Mouse (Mus musculus) heart, adult 11 months (tissue): ENCODE results near the gene Adra2c.

Source experiments
- DNase-seq: peaks from one replicate; pipeline ENCODE4 v3.0.0; 2022

Adra2c gene

DNA sequence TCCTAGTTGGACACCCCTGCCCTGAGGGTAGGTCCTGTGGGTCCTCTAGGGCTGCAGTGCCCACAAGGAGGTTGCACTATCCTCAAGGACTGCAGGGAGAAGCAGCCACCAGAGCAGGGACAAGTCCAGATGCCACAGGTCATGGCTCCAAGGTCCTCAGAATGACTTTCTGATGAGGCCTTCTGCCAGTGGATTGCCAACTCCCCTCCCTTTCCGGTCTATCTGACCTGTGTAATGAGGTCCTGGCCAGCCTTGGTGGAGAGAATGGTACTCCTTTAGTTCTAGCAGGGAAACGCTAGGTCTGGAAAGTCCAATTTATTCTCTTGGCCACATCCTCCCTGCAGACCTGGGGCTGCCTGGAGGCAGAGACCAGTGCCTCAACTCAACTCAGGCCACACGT, at the start of gene Adra2c:
Adra2c (plus strand) TSS at position 301 of the 400 bp plus-strand sequence.
- DNase-seq = no peak

DNA sequence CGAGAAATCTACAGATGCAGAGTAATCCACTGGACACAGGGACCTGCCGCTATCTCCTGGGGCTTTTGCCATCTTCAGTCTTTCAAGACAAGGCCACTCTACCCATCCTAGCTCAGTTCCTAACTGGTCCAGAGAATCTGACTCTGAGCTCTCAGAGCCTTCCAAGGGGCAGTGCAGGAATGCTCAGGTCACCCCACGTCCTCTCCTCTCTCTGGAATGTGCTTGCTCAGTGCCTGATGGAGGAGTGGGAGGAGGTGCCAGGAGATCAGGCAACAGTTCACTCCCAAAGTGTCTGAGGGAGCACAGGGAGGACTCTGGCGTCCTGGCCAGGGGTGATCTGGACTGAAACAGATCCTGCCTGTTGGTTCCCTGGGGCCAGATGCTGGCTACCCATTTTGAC, 45.0 kb upstream of the Adra2c start:
- no peak for DNase-seq

DNA sequence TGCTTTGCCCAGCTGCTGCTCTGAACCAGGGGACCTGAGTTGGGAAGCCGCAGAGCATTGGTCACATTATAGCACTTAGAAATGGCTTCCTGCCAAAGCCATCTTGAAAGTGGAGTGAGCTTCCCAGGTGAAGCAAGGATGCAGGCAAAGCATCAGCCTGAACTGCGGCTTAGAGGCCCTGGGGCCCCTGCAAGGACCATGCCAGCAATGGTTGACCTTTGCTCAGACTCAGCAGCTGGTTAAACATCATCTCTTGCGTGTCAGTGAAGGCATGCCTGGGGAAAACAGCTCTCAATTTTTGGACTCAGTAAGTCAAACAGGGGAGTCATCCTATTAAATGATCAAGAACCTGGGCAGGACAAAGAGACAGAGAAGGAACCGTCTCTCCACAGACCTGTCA, 40.4 kb upstream of the Adra2c start:
- no peak for DNase-seq

DNA sequence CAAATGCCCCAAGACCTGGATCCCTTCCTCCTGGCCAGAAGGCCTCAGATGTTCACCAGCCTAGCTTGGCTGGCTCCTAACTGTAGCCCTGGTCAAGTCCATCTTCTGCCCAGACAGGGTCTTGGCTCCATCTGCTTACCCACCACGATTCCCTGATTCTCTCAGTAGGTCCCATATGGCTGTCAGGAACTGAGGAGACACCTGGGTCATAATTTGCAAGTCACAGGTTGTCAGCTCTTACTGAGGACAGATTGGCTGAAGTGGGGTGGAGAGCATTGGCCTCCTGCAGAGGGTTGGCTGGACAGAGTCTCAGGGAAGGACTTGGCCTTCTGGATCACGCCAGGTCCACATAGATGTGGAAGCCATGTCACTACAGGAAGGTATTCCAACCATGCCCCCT, 39.5 kb upstream of the Adra2c start:
- no peak for DNase-seq

DNA sequence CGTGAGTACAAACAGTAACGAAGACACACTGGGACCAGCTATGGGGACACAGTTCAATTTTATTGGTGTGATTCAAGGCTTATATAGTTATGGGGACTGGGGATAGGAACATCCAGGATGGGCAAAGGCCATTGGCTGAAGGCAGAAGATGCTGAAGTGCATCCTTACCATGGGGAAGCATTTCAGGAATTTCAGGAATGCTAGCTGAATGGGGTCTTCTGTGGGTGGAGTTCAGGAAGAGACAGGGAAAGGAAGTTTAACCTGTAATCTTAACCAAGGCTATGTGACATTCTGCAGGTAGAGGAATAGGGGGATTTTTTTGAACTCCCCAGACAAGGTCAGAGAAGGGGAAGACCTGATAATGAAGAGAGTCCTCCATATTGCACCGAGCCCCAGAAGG, 36.6 kb upstream of the Adra2c start:
- DNase-seq = no peak

DNA sequence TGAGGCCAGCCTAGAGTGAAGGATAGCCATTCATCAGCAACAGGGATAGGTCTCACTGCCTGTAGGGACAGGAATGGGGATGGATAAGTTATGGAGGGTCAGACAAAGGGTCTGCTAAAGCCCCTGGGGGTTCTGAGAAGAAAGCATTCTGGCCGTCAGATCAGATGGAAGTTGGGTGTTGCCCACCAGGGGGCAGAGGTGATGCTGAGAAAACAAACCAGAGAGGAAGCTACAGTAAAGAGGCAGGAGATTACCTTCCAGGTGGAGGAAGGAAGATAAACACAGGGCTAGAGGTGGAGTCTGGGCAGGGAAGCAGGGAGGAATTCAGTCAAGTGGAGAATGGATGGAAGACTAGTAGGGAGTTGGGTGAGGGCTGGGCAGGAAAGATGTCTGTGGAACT, 33.9 kb upstream of the Adra2c start:
- DNase-seq = no peak

DNA sequence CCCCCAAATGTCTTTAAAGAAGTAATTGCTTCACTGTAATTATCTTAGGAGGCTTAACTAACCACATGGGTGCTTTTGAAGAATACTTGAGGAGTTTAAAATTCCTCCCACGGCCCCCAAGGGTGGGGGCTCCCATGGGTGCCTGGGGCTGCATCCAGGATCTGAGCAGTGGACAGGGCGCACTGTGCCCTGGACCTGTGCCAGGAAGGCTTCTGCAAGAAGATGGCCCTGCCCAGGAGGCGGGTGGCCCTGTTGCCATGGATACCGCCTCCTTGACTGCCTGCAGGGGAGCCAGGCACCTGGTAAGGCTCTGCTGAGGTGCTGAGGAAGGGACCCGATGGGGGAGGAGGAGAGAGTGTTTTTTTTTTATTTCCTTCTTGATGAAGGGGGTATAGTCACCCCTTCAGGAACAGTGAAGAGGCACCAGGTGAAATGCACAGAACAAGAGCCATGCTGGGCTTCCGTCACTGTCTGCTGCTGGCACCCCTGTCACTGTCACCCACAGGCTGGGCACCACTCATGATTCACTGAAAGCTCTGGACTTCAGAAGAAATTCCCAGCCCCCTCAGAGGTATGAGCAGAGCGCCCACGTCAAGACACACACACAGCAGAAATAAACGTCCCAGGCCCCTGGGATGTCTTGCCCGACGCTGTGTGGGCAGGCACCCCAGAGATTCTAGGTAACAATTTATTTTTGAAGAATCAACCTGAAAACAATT, 32.4 kb upstream of the Adra2c start:
- DNase-seq = no peak

DNA sequence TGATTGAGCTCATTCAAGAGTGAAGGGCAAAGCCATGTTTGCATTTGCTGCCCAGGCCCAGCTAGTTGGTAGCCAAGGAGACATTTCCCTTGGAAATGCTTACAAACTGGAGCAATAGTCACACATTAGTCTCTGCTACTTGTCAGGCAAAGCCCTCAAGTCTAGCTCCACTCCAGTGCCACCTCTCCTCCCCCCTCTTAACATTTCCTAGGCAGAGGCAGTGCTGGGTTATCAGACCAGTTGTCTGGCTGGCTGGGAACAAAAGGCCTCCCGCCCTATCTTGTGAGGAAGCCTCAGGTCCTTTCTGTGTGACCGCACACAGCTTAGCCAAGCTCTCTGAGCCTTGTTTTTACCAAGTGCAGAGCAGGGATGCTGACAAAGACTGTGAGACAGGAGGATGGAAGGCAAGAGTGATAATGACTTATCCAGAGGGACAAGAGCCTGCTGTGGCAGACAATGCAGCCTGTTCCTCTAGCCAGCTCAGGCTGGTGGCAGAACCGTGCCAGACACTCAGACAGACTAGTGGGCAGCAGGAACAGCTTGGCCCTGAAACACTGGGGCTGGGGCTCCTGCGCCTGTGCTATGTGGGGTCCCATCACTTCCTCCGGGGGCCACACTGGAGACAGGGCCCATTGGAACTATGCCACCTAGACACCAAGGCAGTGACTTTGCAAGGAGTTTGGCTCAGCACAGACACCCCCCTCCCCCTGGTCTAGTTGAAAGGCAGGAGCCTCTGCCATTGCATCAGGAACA, 23.0 kb upstream of the Adra2c start:
- no peak for DNase-seq

DNA sequence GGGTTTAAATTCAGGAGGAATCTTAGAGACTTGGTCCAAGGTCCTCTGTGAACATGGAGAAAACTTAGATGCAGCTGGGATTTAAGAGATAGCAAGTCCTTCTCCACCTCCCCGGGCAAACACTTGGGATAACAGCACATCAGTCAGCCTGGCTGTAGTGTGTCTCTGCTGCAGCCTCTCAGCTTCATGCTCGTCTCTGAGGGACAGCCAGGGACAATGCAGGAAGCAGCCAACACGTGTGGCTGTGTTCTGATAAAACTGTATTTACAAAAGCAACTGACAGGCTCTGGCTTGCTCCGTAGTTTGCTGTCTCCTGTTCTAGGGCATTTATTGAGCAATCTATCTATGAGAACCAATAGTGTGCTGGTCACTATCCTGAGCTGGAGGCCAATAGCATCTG, 14.4 kb upstream of the Adra2c start:
- DNase-seq = no peak

DNA sequence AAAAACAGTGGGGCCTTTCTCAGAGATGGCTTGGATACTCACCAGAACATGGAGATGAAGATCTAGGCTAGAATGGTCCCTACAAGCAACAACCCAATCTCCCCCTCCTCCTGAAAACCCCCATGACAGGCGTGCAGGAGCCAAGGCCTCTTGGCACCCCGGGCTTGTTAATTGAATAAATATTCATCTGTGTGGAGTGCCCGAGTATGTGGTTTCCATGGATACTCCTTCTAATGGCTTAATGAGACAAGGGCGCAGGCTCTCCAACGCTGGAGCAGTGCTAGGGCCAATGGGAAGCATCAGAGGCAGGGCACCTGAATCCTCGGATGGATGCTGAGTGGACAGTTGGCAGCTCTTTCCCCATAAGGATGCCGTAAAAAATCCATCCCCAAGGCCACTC, 10.6 kb upstream of the Adra2c start:
- no peak for DNase-seq

DNA sequence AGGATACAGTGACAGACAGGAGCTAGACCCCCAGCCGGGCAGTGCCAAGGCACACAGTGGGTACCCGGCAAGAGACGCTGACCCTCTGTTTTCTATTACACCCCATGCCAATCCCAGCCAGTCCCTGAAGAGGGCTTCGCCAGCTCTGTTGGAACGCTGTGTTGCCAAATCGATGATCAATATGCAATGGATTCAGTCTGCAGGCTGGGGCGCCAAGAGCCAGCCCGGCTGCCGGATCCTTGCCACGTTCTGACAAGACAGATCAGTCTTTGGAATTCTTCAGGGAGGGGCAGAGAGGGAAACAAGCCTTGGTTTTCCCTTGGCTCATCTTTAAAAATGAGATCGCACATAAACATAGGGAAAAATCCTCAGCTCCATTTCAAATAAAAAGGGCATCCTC, 2.8 kb upstream of the Adra2c start:
- DNase-seq = no peak

DNA sequence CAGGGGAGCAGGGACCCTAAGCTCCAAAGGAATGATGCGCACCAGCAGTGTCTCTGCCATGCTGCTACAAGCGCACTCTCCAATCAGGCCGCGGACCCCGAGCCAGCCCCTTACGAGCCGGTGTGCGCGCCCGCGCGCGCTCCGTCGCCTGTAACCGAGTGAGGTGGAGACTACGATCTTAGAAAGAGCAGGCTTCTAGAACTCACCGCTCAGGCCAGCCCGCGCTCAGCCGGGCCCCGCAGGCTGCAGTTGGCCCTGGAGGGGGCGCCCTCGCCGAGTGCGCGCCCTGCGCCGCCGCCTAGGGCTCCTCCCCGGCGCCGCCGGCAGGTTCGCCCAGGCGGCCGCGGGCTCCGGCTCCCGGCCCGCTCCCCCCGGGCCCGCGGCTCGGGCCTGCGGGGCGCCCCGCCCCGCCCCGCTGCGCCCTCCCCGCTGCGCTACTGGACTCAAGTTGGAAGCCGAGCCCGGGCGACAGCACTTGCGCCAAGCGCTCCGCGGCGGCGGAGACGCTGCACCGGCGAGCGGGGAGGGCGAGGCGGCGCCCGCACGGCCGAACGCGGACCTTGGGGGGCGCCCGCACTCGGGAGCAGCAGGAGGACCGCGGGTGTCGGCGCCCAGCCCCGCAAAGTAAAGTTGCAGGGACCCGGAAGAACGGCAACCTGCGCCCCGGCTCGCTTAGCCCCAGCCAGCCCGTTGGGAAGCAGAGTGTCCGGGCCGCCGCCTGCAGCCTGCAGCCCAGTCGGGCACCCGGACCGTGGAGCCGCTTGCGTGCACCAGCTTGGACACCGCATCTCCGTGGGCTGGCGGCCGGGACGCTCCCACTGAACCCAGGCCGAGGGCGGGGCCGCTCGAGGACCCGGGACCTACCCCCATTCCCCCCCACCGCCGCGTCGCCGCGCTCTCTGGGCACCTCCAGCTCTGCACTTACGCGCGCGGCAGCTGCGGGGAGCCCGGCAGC, 899 bp downstream of the Adra2c start:
- DNase-seq = no peak

DNA sequence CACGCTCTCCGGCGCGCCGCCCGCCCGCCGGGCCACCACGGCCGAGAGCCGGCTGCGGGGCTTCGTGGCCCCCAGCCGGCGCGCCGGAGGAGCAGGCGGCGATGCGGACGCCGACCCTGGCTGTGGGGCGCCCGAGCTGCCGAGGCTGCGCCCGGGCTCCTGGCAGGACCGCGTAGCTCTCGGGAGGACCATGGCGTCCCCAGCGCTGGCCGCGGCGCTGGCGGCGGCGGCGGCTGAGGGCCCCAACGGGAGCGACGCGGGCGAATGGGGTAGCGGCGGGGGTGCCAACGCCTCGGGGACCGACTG, 1.5 kb downstream of the Adra2c start:
- DNase-seq = no peak

DNA sequence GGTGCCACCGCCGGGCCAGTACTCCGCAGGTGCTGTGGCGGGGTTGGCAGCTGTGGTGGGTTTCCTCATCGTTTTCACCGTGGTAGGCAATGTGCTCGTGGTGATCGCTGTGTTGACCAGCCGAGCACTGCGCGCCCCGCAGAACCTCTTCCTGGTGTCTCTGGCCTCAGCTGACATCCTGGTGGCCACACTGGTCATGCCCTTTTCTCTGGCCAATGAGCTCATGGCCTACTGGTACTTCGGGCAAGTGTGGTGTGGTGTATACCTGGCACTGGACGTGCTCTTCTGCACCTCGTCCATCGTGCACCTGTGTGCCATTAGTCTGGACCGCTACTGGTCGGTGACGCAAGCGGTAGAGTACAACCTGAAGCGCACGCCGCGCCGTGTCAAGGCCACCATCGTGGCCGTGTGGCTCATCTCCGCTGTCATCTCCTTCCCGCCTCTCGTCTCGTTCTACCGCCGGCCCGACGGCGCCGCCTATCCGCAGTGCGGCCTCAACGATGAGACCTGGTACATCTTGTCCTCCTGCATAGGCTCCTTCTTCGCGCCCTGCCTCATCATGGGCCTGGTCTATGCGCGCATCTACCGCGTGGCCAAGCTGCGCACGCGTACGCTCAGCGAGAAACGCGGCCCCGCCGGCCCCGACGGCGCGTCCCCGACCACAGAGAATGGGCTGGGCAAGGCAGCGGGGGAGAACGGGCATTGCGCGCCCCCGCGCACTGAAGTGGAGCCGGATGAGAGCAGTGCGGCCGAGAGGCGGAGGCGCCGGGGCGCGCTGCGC, 2.1 kb downstream of the Adra2c start:
- no peak for DNase-seq

DNA sequence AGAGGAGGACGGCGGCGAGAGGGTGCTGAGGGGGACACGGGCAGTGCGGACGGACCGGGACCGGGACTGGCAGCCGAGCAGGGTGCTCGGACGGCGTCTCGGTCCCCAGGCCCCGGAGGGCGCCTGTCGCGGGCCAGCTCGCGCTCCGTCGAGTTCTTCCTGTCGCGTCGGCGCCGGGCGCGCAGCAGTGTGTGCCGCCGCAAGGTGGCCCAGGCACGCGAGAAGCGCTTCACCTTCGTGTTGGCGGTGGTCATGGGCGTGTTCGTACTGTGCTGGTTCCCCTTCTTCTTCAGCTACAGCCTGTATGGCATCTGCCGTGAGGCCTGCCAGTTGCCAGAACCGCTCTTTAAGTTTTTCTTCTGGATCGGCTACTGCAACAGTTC, 2.7 kb downstream of the Adra2c start:
- no peak for DNase-seq

DNA sequence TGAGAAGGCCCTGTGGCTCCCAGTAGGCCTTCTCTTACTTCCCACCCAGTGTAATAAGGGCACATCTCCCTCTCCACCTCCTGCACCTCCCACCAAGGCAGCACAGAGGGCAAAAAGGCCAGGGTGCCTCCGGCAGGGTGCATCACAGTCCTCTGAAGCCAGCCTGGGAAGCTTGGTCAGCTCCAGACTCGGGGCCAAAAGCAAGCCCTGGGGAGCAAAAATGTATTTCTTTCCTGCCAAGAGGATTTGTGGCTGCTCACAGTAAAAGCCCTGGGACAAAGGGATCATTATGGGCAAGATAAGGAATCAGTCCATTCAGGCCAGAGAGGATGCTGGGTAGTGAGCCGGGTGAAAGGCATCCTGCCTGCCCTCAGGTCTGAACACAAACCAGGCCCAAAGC, 7.2 kb downstream of the Adra2c start:
- no peak for DNase-seq

DNA sequence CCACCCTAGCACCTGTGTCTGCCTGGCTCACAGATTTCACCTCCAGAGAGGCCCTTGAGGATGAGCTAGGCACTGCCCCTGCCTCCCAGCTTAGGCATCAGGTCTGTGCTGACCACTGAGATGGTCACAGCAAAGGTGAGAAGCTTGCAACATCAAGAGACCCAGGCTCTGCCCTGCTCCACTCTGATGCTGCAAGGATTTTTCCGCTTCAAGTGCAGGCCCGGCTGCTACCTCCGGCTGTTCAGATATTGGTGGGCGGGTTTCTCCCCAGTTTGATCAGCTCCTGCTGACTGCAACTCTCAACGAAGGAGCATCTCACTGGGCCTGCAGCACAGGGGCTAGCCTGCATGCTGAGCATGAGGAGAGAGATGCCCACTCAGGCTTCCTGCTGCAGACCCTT, 8.1 kb downstream of the Adra2c start:
- DNase-seq = no peak

DNA sequence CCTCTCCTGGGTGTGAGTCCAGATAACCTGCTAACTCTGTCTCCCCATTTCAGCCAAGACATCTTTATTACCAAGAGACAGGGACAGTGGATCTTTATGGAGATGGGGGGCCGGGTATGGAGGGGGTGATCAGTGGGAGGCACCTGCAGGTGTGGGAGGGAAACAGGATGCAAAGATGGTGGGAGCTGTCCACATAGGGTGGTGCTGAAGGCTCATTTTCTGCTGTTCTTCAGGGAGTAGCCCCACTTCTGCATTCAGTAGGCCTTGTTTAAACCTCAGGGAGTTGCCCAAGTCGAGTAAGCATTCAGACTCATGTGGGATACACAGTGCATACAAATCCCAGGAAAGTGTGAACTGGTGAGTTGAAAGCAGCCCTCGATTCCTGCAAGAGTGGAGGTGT, 21.5 kb downstream of the Adra2c start:
- no peak for DNase-seq

DNA sequence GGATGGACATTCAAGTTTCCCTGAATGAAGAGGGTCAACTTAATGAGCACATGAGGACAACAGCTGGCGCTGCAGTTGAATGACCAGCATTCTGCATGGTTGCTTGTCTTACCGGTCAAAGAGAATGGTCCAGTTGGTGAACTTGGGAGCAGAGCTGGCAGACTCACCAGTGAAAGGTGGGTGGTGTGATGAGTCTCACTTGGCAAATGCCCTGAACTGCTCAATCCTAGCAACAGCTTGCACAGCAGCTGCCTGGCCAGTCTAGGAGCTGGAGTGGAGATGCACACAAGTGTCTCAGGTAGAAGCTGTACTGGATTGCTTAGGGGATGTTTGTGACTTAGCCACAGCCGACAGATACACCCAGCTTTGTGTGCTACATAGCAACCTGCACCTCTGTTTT, 26.1 kb downstream of the Adra2c start:
- no peak for DNase-seq

DNA sequence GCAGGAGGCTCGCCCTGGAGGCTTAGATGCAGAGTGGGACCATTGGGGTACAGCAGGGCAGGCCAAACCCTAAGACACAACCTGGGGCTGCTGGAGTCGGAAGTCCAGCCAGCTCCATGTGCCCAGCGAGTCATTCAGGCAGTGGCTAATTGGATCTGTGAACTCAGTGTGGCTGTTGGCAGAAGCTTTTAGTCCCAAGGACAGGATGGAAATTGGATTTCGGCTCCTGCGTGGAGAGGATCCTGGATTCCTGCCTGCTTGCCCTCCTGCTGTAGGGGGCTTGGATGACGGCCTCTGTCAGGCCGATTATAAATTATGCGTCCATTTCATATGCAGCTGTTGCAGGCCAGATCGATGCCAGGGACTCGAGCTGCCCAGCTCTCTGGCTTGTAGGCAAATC, 27.2 kb downstream of the Adra2c start:
- no peak for DNase-seq

DNA sequence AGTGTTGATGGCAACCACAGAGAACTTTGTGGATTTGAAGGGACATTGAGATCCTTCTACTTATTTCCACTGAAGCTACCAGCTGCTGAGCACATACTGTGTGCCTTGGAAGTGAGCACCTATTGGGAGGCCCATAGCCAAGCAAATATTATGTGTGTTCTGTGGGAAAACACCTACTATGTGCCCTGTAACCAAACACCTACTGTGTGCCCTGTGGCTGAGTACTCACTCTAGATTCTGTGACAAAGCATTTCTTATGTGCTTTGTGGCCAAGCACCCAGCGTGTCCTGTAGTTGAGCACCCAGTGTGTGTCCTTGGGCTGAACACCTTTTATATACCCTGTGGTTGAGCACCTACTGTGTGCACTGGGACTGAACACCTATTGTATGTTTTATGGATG, 28.6 kb downstream of the Adra2c start:
- DNase-seq = no peak

DNA sequence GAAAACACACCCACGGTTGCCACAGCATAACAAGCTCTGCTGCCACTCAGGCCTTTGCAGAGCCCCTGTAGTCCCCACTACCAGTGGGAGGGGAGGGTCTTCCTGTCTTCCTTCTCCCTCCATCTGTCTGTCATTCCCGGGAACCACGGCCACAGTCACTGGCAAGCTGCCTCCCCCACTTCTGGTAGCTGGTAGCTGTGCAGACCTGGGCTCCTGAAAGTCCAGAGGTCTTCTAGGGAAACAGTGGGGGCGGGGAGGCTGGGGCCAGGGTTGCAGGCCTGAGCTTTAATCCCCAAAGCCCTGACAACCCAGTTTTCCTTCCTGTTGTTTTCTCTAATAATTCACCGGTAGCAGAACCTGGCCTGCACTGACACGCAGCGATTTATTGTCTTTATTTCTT, 31.7 kb downstream of the Adra2c start:
- no peak for DNase-seq

DNA sequence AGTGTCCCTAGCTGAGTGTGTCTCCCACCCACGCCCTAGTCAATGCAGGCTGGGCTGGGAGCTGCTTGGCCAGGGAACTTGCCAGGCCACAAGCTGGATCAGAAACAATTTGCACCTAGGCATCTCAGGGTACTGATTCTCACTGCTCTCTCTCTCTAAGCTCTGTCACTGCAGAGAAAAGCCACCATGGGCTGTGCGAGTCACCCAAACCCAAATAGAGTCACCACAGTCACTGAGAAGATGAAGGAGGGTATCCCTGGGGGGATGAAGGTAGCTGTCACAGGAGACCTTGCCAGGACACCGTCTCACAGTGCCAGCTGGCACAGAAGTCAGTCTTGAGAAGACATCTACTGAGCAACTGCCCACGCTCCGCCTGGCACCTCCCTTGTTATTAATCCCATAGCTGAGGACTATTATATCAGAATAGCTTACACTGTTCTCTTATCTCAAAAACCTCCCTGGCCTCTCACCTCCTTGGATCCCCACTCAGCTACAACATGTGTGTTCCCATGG, 33.7 kb downstream of the Adra2c start:
- DNase-seq = no peak
